Mouse (Mus musculus): ENCODE data around the gene Cnot6l. TPM values are rescaled to one million over a fixed set of nuclear protein-coding genes. Genes with fewer than 3 reads are reported as not detected.

Cnot6l gene
- total RNA-seq, 2 experiments from 2014 or later: 59.2 to 88.4 TPM

Other genes starting within 250 kb of the Cnot6l start
- gene Cxcl13, start 207.2 kb downstream of the Cnot6l start, total RNA-seq (2021): not detected
- gene Mrpl1, start 45.3 kb upstream of the Cnot6l start, total RNA-seq (2021): 10 to 100 TPM; 16.4 to 16.7 TPM
- gene Fras1, start 209.8 kb upstream of the Cnot6l start, total RNA-seq (2021): 10 to 100 TPM; 11.8 to 13.9 TPM